Mouse (Mus musculus) forebrain, embryonic 11.5 days (tissue): ENCODE data around the gene H1fx. TPM values are rescaled to one million over a fixed set of nuclear protein-coding genes. Genes with fewer than 3 reads are reported as not detected.

ENCODE experiments used
- ATAC-seq: fragments of 200-750 bp; cut with Nextera tagmentation; replicated peaks from 2 replicates; pipeline ENCODE4 v1.8.0; 2017; ENCODE audit warnings: moderate TSS enrichment; ENCODE audit not compliant: low FRiP score
- DNase-seq: peaks from one replicate; pipeline ENCODE4 v3.0.0-alpha.2; 2017; ENCODE audit warnings: low spot score
- H3K27ac ChIP-seq: fragments of 300-500 bp; sonication (generic); 2 replicates; pipeline ENCODE4 v1.5.1; 2014; ENCODE audit warnings: low read depth, low read length
- H3K27me3 ChIP-seq: fragments of 300-500 bp; sonication (generic); 2 replicates; pipeline ENCODE4 v1.6.1; 2014; ENCODE audit warnings: mild to moderate bottlenecking, low read length, mixed read lengths; ENCODE audit not compliant: control insufficient read depth, insufficient read depth
- H3K36me3 ChIP-seq: fragments of 300-500 bp; sonication (generic); 2 replicates; pipeline ENCODE4 v1.6.1; 2014; ENCODE audit warnings: mild to moderate bottlenecking, low read length, moderate library complexity, mixed read lengths; ENCODE audit not compliant: control insufficient read depth, insufficient read depth
- H3K4me1 ChIP-seq: fragments of 300-500 bp; sonication (generic); replicated peaks from 2 replicates; pipeline ENCODE4 v1.6.1; 2014; ENCODE audit warnings: low read length, mixed read lengths; ENCODE audit not compliant: control insufficient read depth, insufficient read depth
- H3K4me2 ChIP-seq: fragments of 300-500 bp; sonication (generic); 2 replicates; pipeline ENCODE4 v1.6.1; 2014; ENCODE audit warnings: low read depth, mild to moderate bottlenecking, low read length, moderate library complexity, mixed read lengths; ENCODE audit not compliant: severe bottlenecking
- H3K4me3 ChIP-seq: fragments of 300-500 bp; sonication (generic); 2 replicates; pipeline ENCODE4 v1.5.1; 2014; ENCODE audit warnings: low read depth, low read length
- H3K9ac ChIP-seq: fragments of 300-500 bp; sonication (generic); 2 replicates; pipeline ENCODE4 v1.6.1; 2014; ENCODE audit warnings: low read length
- H3K9me3 ChIP-seq: fragments of 300-500 bp; sonication (generic); 2 replicates; pipeline ENCODE4 v1.6.1; 2016; ENCODE audit warnings: low read length, mixed read lengths; ENCODE audit not compliant: control insufficient read depth
- WGBS: fragments of 180-500 bp; shearing (Covaris S2); extraction: QIAGEN DNeasy Blood & Tissue Kit; methylation state at CpG from one replicate; pipeline ENCODE4 v1.1.7; 2014; 5-methylcytosine and 5-hydroxymethylcytosine counted together
- polyA plus RNA-seq: library from polyadenylated mRNA; unstranded; fragments of >200 nt; fragmentation: Nextera tagmentation; extraction: Ambion mirVana; gene quantifications from 2 replicates; pipeline ENCODE4 v1.2.1, GENCODE M21; 2014

Gene H1fx
- polyA plus RNA-seq, 1 experiment from 2014 or later, result 144 TPM

GRCm38 (mm10) chr6:87993790-87994571, 12.5 kb upstream of the H1fx start:
- H3K9ac ChIP-seq, result peak overlapping the region; percentile 55
- H3K4me2 ChIP-seq, result peak overlapping the region; percentile 57
- 6% methylated on average over 16 of the region's 18 CpGs for WGBS
- no peaks in the 10 kb centered on the region for H3K9me3 ChIP-seq
- H3K4me1 ChIP-seq, result peaks cover 25% of the 10 kb centered on the region
- peak overlapping the region; percentile 77 for H3K27ac ChIP-seq
- no peaks in the 10 kb centered on the region; the same call in 1 of the 2 replicates for H3K36me3 ChIP-seq
- peak overlapping the region; percentile 22 for H3K4me3 ChIP-seq
- DNase-seq, result peak; percentile 93
- peak; percentile 89 for ATAC-seq
- no peaks in the 10 kb centered on the region for H3K27me3 ChIP-seq

DNA sequence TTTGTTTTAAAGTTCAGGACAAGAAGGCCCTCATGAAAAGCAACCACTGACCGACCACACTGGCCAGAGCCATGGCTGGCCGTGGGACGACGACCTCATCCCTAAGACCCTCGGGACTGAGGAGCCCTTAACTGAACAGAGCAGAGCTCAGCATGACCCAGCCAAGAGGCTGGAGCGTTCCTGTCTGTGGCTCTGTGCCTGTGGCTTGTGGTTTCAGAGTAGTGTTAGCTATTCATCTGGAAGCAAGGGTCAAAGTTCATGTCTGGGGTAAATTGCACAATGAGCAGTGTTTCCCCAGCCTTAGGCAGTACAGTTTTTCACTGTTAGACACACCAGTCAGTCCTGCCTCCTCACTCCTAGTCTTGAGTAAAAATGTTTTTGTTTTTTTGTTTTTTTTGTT, 11.3 kb upstream of the H1fx start:
- DNase-seq (peak; percentile 52), ATAC-seq (peak; percentile 21; the same call in 1 of the 2 replicates)
- no peaks in the 10 kb centered on the region for H3K9me3 ChIP-seq
- H3K9ac ChIP-seq, result peak overlapping the region; percentile 32; the same call in 1 of the 2 replicates
- no peak overlapping the region for H3K4me3 ChIP-seq
- H3K36me3 ChIP-seq, result no peaks in the 10 kb centered on the region; the same call in 1 of the 2 replicates
- no peaks in the 10 kb centered on the region for H3K27me3 ChIP-seq
- H3K4me1 ChIP-seq, result peaks cover 25% of the 10 kb centered on the region
- 12% methylated on average over 6 of the region's 6 CpGs for WGBS
- H3K27ac ChIP-seq, result peak overlapping the region; percentile 77
- no peak overlapping the region for H3K4me2 ChIP-seq

DNA sequence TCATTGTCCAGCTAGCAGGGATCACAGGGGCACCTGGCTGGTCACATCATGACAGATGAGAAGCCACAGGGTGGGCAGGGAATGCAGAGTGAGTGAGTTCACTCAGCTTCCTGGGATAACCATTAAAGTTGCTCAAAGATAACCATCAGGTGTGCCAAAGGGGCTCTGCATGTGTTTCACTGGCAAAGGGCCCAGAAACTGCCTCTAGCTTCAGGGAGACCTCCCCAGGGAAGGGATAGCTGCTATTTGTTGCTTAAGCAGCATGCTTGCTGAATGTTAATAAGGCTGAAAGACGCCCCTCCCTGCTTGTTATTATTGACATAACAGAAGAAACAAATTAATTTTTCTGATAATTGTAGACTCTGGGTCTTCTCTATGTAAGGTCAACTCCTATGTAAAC, 10.4 kb upstream of the H1fx start:
- Histone ChIP-seq H3K9ac (no peak overlapping the region), H3K4me3 (no peak overlapping the region), H3K36me3 (no peaks in the 10 kb centered on the region; the same call in 1 of the 2 replicates), H3K4me2 (no peak overlapping the region), H3K27ac (no peak overlapping the region), H3K9me3 (no peaks in the 10 kb centered on the region), H3K27me3 (no peaks in the 10 kb centered on the region), H3K4me1 (peaks cover 25% of the 10 kb centered on the region)
- DNase-seq, result no peak
- no peak for ATAC-seq
- WGBS, result 75% methylated on average over 1 of the region's 1 CpGs

DNA sequence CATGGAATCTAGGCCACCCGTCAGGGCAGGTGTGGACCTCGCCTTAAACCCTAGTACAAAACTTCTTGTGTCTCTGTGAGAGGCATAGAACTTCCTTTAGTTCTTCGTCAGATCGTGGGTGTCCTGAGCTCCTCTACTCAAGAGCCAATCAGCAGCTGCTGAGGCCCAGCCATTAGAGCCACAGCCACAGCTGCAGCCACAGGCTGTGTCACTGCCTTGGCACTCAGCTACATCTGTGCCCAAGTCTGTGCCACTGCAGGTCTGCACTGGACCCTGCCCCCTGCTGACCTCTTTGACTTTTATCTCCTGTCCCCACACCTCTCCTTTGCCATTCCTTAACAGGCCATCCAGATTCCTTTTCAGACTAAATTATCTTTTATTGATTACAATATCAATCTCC, 9.8 kb upstream of the H1fx start:
- Histone ChIP-seq H3K4me3 (no peak overlapping the region), H3K27ac (no peak overlapping the region), H3K4me1 (peaks cover 25% of the 10 kb centered on the region), H3K4me2 (no peak overlapping the region), H3K27me3 (no peaks in the 10 kb centered on the region), H3K9ac (no peak overlapping the region), H3K9me3 (no peaks in the 10 kb centered on the region), H3K36me3 (no peaks in the 10 kb centered on the region; the same call in 1 of the 2 replicates)
- ATAC-seq (no peak), DNase-seq (peak; percentile 43)
- 80% methylated on average over 4 of the region's 4 CpGs for WGBS

DNA sequence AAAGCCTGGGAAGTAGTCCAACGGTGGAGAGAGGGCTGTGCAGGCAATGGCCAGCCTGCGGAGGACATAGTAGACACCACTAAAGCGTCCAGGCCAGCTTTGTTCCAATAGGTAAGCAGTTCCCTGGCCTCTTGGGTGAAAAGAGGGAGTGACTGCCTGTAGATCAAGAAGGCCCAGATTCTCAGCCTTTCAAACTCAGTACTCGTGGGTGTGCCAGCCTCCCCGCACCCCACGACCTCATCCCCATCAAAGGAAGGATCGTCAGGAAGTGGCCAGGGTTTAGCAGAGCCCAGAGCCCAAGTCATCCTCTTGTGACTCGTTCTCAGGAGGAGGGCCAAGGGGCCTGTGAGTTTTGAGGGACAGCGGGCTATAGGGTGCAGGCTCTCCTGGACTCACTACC, 1.1 kb upstream of the H1fx start:
- Histone ChIP-seq H3K36me3 (no peaks in the 10 kb centered on the region; the same call in 1 of the 2 replicates), H3K4me3 (peak overlapping the region; percentile 100), H3K4me1 (peaks cover 11% of the 10 kb centered on the region; the same call in 1 of the 2 replicates), H3K9me3 (no peaks in the 10 kb centered on the region), H3K9ac (peak overlapping the region; percentile 99), H3K4me2 (peak overlapping the region; percentile 75), H3K27me3 (no peaks in the 10 kb centered on the region), H3K27ac (no peak overlapping the region)
- ATAC-seq, result no peak
- 75% methylated on average over 9 of the region's 9 CpGs for WGBS
- DNase-seq, result peak; percentile 45

DNA sequence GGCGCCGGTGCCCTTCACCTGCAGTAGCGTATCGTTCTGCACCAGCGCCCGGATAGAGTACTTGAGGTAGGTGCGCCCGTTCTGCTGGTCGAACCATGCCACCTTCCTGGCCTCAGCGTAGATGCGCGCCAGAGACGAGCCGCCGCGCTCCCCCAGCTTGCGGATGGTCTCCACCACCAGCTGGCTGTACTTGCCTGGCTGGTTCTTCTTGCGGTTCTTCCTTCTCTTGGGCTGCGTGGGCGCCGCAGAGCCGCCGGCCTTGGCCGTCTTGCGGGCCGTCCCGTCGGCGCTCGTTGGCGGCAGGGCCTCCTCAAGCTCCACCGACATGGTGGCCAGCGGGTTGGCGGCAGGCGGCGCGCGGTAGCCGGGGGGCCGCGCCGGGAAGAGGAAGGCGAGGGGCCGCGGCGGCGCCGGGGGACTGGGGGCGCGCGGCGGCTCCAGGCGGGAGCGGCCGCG, 379 bp downstream of the H1fx start:
- peak overlapping the region; percentile 99 for H3K9ac ChIP-seq
- WGBS, result under 1% methylated on average over 39 of the region's 56 CpGs
- peak overlapping the region; percentile 100 for H3K4me3 ChIP-seq
- peak overlapping the region; percentile 94 for H3K27ac ChIP-seq
- DNase-seq, result peak; percentile 82
- H3K4me2 ChIP-seq, result peak overlapping the region; percentile 75
- H3K4me1 ChIP-seq, result peaks cover 11% of the 10 kb centered on the region; the same call in 1 of the 2 replicates
- no peaks in the 10 kb centered on the region for H3K27me3 ChIP-seq
- H3K9me3 ChIP-seq, result no peaks in the 10 kb centered on the region
- ATAC-seq, result peak; percentile 34
- no peaks in the 10 kb centered on the region; the same call in 1 of the 2 replicates for H3K36me3 ChIP-seq

DNA sequence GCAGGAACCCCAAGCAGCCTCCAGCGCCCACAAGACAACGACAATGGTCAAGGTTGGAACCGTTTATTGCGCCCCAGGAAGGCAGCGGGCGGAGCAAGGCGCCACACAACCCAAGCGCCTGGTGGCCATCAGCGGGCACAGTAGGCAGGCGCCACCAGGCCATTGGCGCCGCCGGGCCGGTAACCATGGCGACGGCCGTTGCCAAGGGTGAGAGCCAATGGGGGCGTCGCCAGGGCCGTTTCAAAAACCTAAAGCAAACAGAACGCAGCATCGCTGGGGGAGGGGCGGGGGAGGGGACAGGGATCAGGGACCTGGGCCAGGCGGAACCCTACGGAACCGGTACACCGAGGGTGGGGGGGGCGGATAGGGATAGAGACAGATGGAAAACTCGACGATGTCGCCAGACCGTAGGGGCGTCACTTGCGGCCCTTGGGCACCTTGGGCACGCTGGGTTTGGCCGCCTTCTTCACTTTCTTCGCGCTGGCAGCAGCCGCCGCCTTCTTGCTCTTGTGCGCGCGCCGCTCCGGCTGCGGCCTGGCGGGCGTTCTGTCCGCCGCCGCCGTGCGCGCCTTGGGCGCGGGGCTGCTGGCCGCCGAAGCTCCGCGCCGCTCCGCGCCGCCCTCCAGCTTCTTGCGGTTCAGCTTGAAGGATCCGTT, 935 bp downstream of the H1fx start:
- under 1% methylated on average over 57 of the region's 66 CpGs for WGBS
- Histone ChIP-seq H3K27me3 (no peaks in the 10 kb centered on the region), H3K4me2 (peak overlapping the region; percentile 75), H3K36me3 (no peaks in the 10 kb centered on the region; the same call in 1 of the 2 replicates), H3K27ac (peak overlapping the region; percentile 94), H3K9ac (peak overlapping the region; percentile 99), H3K9me3 (no peaks in the 10 kb centered on the region), H3K4me3 (peak overlapping the region; percentile 100), H3K4me1 (peaks cover 11% of the 10 kb centered on the region; the same call in 1 of the 2 replicates)
- DNase-seq (peak; percentile 97), ATAC-seq (peak; percentile 87)

GRCm38 (mm10) chr6:87979728-87980127, 1.7 kb downstream of the H1fx start:
- H3K4me2 ChIP-seq, result peak overlapping the region; percentile 75
- DNase-seq, result peak; percentile 54
- 72% methylated on average over 3 of the region's 3 CpGs for WGBS
- peak overlapping the region; percentile 94; the same call in 1 of the 2 replicates for H3K27ac ChIP-seq
- H3K4me1 ChIP-seq, result peaks cover 11% of the 10 kb centered on the region; the same call in 1 of the 2 replicates
- H3K36me3 ChIP-seq, result no peaks in the 10 kb centered on the region; the same call in 1 of the 2 replicates
- no peak for ATAC-seq
- H3K9me3 ChIP-seq, result no peaks in the 10 kb centered on the region
- H3K27me3 ChIP-seq, result no peaks in the 10 kb centered on the region
- peak overlapping the region; percentile 99 for H3K9ac ChIP-seq
- peak overlapping the region; percentile 100 for H3K4me3 ChIP-seq
